Mouse (Mus musculus): ENCODE measurements around the gene Ubtd1.
A peak's percentile ranks its signal among the peaks of the same experiment; 100 is the strongest.

The Ubtd1 gene

GRCm38 (mm10) chr19:41981595-41981927 is at the start of gene Ubtd1:
Gene Ubtd1 (plus strand): TSS chr19:41981763.
- DNase-seq (ENCODE audit: low read depth), result no peak

DNA sequence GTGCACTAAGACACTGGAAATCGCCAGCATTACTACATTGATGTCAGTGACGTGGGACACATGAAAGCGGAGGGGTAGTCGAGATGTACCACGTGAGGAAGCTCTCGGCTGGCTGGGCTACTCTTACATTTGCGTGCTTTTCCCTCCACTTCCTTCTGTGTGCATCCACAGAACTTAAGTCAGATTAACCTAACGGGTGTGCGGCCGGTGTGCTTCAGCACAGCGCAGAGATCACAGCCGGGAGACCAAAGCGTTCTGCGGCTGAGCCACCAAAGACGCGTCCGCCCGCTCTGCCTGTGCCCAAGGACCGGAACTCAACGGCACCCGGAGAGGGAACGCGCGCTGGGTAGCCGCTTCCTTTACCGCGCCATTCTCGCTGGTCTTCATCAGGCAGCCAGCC is 48.9 kb upstream of the Ubtd1 start:
- DNase-seq (ENCODE audit: low read depth), result no peak

DNA sequence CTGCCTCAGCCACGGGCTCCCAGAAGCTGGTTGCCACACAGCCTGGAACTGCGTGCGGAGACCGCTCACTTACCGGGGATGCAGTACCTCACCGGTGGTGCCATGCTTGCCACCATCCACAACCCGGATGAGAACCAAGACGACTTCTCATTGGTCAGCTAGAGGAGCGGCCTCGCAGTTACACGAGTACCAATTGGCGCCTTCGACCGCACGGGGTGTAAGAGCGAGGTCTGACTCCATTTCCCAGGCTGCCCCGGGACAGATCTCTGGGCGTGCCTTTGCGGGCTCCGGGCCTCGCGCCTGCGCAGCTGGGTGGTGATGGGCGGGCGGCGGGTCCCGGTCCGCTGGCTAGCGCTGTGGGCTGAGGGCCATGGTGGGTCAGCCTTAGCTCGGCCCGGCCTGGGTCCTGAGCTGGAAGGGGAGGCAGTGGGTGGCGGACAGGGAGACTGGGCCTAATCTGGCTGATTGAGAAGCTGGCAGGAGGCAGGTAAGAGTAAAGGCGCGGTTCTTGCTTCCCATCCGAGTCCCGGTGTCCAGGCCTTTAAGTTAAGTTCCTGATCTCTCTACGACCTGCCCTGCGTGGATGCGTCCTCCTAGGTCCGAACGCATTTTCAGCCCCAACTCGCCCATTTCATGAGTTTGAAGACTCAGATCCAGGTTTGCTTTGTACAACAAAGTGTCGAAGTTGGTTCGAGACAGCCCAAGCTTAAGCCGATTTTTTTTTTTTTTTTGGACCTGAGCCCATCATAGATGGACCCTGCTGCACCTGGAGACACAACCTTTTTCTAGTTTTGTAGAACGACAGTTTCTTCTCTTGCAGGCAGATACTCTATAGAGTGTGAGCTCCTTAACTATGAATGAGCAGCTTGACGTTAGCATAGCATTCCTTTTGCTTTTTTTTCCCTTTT is 48.1 kb upstream of the Ubtd1 start, which contains the start of the genes Exosc1 and Zdhhc16:
TSS of gene Exosc1 (minus strand) at position 245 of the 908 bp plus-strand sequence.
TSS of gene Zdhhc16 (plus strand) at position 302 of the 908 bp plus-strand sequence.
- DNase-seq (ENCODE audit: low read depth), result peak; percentile 99

- DNase-seq (ENCODE audit: low read depth), result no peak
Observed at GRCm38 (mm10) chr19:41934124-41934523, 47.4 kb upstream of the Ubtd1 start.

GRCm38 (mm10) chr19:41935921-41936320 is 45.6 kb upstream of the Ubtd1 start:
- peak; percentile 54 for DNase-seq (ENCODE audit: low read depth)

GRCm38 (mm10) chr19:41938539-41938938 is 43.0 kb upstream of the Ubtd1 start:
- DNase-seq (ENCODE audit: low read depth), result no peak

DNA sequence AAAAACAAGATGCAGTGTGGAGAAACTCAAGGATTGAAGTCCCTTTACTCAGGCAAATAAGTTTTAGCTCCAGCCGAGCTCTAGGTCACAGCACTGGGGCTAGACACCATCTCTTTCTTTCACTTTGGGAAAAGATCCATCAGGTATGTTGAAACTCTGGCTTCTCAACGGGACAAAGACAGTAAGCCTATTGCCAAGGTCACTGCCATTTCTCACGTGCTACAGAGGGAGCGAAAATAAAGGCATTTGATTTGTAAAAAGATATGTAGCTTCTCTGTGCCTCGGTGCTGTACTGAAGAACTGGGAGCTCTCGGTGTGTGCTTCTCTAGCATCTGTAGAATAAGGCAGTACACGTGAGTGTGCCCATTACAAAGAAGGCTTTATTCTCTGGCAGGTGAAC is 37.7 kb upstream of the Ubtd1 start:
- DNase-seq (ENCODE audit: low read depth), result no peak

GRCm38 (mm10) chr19:41952287-41952686 is 29.3 kb upstream of the Ubtd1 start:
- peak; percentile 60 for DNase-seq (ENCODE audit: low read depth)

DNA sequence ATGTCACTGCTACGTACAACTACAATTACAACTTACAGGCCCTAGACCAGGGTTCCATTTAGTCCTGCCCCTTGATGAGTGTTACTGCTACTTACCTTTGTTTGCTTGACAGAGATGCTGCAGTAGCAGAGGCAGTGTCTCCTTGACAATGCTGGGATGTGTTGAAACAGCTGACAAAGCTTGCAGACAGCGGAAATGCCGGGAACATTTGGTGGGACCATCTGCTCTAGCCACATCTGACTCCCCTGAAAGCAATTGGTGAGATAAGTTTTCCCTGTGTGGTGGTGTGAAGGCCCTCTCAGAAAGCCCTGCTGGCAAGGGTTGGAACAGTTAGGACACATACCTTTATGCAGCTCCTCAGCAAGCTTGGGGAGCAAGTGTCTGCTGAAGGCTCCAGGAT is 28.0 kb upstream of the Ubtd1 start:
- no peak for DNase-seq (ENCODE audit: low read depth)

- DNase-seq (ENCODE audit: low read depth), result no peak
Observed at GRCm38 (mm10) chr19:41969618-41970017, 11.9 kb upstream of the Ubtd1 start.

DNA sequence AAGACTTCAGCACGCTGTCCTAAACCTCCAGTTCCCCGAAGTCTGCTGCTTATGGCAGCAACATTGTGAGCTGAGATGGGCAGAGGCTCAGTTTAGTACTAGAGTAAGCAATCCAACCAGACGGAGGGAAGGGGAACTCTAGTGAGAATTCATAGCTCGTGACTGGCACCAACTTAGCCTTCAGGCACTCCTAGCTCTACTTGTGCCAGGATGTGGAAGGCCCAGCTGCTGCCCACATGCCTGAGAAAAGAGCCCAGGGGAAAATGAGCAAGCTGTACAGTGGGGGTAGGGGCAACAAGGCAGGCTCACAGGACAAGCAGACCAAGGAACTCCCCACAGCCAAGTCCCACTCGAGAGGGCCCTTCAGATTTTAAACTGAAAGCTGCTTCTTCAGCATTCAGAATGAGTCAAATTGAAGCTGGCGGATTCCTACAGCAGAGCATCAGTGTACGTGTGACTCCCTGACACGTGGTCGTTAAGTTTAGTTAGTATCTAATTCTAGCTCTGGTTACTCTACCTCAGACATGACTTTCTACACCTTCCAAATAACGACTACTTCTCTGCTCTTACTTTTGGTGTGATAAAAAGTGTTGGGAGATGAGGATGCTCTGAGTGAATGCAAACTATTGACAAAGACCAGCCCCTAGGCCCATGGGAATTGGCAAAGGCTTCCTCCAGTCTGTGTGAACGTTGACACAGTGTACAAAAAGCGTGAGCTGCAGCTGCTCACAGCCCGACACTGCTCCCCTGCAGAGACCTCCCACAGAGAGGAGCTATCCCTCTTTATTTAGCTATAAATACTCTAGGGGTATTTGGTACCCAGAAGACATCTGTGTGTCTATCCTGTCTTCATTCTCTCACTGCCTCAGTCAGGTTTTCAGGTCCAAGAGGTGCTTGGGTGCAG is 7.4 kb upstream of the Ubtd1 start:
- no peak for DNase-seq (ENCODE audit: low read depth)

GRCm38 (mm10) chr19:41980422-41980818 is 1.1 kb upstream of the Ubtd1 start:
- DNase-seq (ENCODE audit: low read depth), result peak; percentile 69

GRCm38 (mm10) chr19:41980819-41981594 is 556 bp upstream of the Ubtd1 start, which contains the start of gene Mms19:
Gene Mms19 (minus strand): TSS chr19:41981157.
- peak; percentile 100 for DNase-seq (ENCODE audit: low read depth)

DNA sequence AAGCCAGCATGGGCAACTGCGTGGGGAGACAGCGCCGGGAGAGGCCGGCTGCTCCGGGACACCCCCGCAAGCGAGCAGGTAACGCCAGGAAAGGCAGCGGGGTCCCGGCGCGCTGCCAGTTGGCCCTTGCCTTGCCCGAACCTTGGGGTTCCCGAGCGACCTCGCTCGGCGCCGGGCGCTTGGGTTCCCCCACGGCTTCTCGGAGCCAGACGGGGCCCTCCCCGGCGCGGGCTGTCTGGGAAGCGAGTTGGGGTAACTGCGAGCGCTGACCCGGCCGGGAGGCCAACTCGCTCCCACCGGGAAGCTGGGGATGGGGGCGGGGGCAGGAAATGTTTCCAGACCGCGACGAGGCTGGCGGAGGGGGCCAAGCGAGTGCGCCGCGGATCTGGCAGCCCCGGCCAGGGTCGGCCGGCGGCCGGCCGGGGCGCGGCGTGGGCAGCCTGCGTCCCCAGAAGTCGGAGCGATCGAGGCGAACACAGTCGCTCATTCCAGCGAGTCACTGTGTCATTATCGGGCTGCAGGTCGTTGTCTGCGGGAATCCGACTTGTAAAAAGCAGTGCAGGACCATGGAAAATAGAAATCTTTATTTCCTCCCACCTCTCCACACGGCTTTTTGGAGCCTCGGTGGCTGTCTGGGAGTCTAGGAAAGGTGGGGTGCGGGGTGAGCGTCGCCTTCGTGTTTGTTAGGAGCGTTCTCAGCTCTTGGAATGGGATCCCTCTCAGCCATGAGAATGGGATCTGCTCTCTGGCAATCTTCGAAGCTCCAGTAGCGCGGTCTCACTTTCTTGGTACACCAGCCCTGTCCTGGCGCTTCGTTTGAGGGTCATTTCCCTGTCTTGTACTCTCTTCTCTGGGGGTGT is 598 bp downstream of the Ubtd1 start:
- DNase-seq (ENCODE audit: low read depth), result peak; percentile 61

GRCm38 (mm10) chr19:41982791-41983150 is 1.2 kb downstream of the Ubtd1 start:
- DNase-seq (ENCODE audit: low read depth), result peak; percentile 53

DNA sequence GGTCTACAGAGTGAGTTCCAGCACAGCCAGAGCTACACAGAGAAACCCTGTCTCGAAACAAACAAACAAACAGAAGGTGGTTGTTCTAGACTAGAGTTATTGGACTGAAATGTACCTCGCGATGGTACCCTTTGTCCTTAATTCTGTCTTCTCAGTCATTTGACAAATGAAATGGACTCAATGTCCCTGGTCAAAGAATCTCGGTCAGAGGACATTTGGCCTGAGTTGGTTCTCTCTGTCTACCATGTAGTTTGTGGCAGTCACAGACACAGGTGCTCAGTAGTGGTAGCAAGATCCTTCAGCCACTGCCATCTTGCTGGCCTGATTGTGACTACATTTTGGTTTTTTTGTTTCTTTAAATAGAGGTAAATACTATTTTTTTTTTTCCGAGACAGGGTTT is 4.4 kb downstream of the Ubtd1 start:
- no peak for DNase-seq (ENCODE audit: low read depth)

GRCm38 (mm10) chr19:41987206-41987605 is 5.6 kb downstream of the Ubtd1 start:
- DNase-seq (ENCODE audit: low read depth), result no peak

GRCm38 (mm10) chr19:41989810-41990209 is 8.2 kb downstream of the Ubtd1 start:
- DNase-seq (ENCODE audit: low read depth), result no peak

DNA sequence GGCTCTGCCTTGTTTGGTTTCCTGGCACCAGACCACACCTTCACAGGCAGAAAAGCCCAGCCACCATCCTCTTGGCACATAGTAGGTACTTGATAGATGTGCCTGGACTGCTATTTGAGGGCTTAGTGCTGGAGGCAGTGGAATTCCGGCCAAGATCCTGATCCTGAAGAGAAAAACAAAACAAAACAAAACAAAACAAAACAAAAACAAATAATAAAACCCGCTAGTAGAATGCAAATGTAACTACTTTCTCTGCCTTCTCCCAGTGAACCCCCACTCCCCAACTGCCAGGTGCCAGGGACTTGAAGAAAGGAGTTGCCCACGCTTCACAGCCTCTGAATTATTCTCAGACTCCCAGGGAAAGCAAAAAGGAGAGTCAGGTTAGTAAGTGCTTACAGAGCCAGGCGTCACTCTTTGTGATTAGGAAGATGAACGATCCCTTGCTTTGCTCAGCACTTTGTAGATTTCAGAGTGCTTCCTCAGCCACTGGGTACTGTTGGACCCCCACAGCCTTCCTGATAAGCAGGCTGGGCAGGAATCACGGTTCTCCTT is 10.4 kb downstream of the Ubtd1 start:
- no peak for DNase-seq (ENCODE audit: low read depth)

DNA sequence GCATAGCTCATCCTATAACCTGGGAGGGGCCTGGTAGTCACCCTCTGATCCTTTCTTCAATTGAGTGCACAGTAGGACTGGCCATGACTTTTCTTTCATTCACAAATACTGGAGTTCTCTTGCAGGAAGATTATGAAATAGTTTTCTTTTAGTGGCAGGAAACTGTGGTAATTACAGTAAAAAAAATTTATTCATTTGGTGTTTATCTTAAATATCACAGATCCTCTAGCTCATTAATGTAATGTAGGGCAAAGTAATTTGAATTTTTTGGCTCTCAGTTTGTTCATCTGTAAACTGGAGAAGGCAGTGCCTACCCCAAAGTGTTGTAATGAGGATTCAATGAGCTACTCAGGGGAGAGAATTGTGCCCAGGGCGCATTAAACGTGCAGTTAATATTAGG is 11.4 kb downstream of the Ubtd1 start:
- DNase-seq (ENCODE audit: low read depth), result no peak

DNA sequence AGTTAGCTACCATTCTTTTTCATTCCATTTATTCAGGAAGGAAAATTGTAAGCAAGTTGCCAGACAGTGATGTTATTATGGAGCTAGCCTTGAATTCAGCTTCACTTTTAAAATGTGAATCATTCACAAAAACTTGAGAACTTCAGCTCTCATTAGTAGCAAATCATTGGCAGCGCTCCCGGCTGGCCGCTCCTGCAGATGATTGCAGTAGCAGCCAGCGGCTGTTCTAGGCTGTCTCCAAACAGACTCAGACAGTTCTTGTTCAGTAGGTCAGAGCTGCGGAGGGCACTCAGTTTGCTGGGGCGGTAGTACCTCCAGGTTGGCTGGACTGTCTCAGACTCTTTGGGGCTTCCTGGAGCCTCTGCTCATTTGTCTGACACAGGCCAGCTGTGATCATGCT is 11.9 kb downstream of the Ubtd1 start:
- DNase-seq (ENCODE audit: low read depth), result peak; percentile 98

Measured in NIH3T3 (cell line).